Mouse (Mus musculus) stomach, embryonic 14.5 days (tissue): ENCODE results near the gene Cx3cl1. TPM values are rescaled to one million over a fixed set of nuclear protein-coding genes. Genes with fewer than 3 reads are reported as not detected.

Experiments used
- ATAC-seq: fragments of 200-750 bp; cut with Nextera tagmentation; 2 replicates; pipeline ENCODE4 v1.8.0; 2017; ENCODE audit warnings: low read depth, moderate TSS enrichment; ENCODE audit not compliant: insufficient number of reproducible peaks, insufficient read depth, low FRiP score
- H3K27ac ChIP-seq: fragments of 300-500 bp; sonication (generic); 2 replicates; pipeline ENCODE4 v1.5.1; 2014; ENCODE audit warnings: mild to moderate bottlenecking, low read length, moderate library complexity, mixed read lengths
- H3K27me3 ChIP-seq: fragments of 300-500 bp; sonication (generic); 2 replicates; pipeline ENCODE4 v1.6.1; 2014; ENCODE audit warnings: low read length, control low read depth, mixed read lengths; ENCODE audit not compliant: control insufficient read depth, insufficient read depth
- H3K36me3 ChIP-seq: fragments of 300-500 bp; sonication (generic); 2 replicates; pipeline ENCODE4 v1.6.1; 2014; ENCODE audit warnings: mild to moderate bottlenecking, control low read depth, low read length, moderate library complexity, mixed read lengths; ENCODE audit not compliant: control insufficient read depth, insufficient read depth
- H3K4me1 ChIP-seq: fragments of 300-500 bp; sonication (generic); 2 replicates; pipeline ENCODE4 v1.6.1; 2014; ENCODE audit warnings: low read length, control low read depth, mixed read lengths; ENCODE audit not compliant: control insufficient read depth, insufficient read depth
- H3K4me2 ChIP-seq: fragments of 300-500 bp; sonication (generic); replicated peaks from 2 replicates; pipeline ENCODE4 v1.6.1; 2014; ENCODE audit warnings: low read depth, low read length, control low read depth
- H3K4me3 ChIP-seq: fragments of 300-500 bp; sonication (generic); 2 replicates; pipeline ENCODE4 v1.5.1; 2014; ENCODE audit warnings: low read depth, low read length, control low read depth
- H3K9ac ChIP-seq: fragments of 300-500 bp; sonication (generic); replicated peaks from 2 replicates; pipeline ENCODE4 v1.6.1; 2014; ENCODE audit warnings: low read depth, mild to moderate bottlenecking, control low read depth, low read length, moderate library complexity, mixed read lengths
- H3K9me3 ChIP-seq: fragments of 300-500 bp; sonication (generic); 2 replicates; pipeline ENCODE4 v1.6.1; 2016; ENCODE audit warnings: low read depth, low read length, control low read depth; ENCODE audit not compliant: control insufficient read depth
- WGBS: fragments of 180-500 bp; shearing (Covaris S2); extraction: QIAGEN DNeasy Blood & Tissue Kit; methylation state at CpG from one replicate; pipeline ENCODE4 v1.1.7; 2014; 5-methylcytosine and 5-hydroxymethylcytosine counted together
- polyA plus RNA-seq: library from polyadenylated mRNA; unstranded; fragments of >200 nt; fragmentation: Nextera tagmentation; extraction: Ambion mirVana; gene quantifications from 2 replicates; pipeline ENCODE4 v1.2.1, GENCODE M21; 2014

The Cx3cl1 gene
- polyA plus RNA-seq, 1 experiment from 2014 or later, result 7.4 TPM

DNA sequence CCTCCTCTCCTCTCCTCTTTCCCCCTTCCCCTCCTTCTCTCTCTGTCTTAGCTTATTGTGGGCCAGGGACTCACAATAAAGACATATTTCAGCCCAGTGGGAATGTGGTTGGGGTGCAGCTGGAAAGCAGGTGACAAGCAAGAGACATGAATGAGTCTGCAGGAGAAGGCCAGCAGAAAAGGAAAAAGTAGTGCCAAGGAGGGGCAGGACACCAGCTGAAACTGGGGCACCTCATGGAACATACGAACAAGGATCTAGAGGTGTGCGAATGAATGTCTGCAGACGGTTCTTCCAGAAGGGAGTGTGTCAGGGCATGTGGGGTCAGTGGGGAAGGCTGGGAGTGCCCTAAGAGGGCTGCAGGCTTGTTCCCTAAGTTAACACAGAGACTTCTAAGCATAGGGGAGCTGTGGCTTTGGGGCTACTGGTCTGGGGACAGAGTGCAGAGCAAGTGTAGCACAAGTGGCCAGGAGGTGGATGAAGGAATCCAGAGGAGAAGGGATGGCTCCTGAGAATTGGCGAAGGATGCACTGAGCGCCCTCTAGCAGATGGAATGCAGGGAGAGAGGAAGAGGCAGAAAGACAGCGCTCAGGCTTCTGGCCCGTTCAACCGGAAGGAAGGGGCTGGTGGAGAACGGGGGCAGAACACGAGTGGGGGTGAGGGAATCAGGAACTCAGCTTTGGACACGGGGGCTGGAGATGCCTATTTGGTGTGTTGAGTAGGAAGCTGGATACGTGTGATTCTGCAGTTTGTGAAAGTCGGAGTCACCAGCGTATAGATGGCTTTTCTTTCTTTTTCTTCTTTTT lies 29.7 kb downstream of the Cx3cl1 start:
- H3K36me3 ChIP-seq, result no peaks in the 10 kb centered on the region
- H3K27ac ChIP-seq, result no peak overlapping the region
- H3K27me3 ChIP-seq, result no peaks in the 10 kb centered on the region
- 0 out of 2 replicates have a peak, but pooled peaks have one; percentile 18 for ATAC-seq
- no peak overlapping the region for H3K9ac ChIP-seq
- H3K4me1 ChIP-seq, result no peaks in the 10 kb centered on the region
- no peak overlapping the region for H3K4me3 ChIP-seq
- no peaks in the 10 kb centered on the region for H3K9me3 ChIP-seq
- H3K4me2 ChIP-seq, result 0 out of 2 replicates have a peak overlapping the region, but pooled peaks have one; percentile 13
- 44% methylated on average over 14 of the region's 14 CpGs for WGBS

DNA sequence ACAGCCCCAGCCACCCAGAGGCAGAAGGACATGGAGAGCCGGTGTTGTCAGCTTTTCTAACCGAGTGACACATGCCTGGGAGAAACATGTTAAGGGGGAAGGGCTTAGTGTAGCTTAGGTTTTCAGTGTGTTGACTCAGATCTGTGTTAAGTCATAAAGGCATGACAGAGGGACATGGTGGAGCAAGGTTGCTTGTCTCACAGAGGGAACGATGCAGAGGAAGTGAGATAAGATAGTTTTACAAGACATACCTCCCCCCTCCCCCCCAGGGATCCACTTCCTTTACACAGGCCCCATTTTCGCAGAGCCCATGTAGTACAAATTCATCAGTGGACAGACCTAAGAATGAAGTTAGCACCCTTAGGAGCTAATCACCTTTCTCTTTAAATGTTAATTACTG lies 30.6 kb downstream of the Cx3cl1 start:
- no peaks in the 10 kb centered on the region for H3K27me3 ChIP-seq
- no peaks in the 10 kb centered on the region for H3K36me3 ChIP-seq
- no peak overlapping the region for H3K27ac ChIP-seq
- ATAC-seq, result no peak
- H3K9ac ChIP-seq, result no peak overlapping the region
- 69% methylated on average over 4 of the region's 4 CpGs for WGBS
- no peak overlapping the region for H3K4me3 ChIP-seq
- H3K4me2 ChIP-seq, result no peak overlapping the region
- H3K4me1 ChIP-seq, result no peaks in the 10 kb centered on the region
- no peaks in the 10 kb centered on the region for H3K9me3 ChIP-seq

DNA sequence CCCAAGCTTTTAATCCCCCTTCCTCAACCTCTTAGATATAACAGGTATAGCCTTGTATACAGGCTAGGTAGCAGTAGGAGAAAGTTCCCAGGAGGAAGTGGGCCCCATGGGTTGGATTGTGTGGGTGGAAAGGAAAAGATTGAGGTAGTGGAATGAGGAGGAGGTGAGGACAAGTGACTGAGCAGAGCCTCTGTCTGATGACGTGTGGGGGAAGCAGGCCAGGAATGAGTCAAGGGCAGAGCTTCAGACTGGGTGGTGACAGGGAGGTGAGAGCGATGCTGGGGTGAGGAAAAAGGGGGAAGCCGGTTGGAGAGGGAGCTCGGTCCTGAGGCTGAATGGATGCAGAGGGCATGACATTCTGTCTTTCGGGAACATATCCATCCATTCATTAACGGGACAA lies 31.7 kb downstream of the Cx3cl1 start:
- H3K4me3 ChIP-seq, result no peak overlapping the region
- no peaks in the 10 kb centered on the region for H3K9me3 ChIP-seq
- H3K9ac ChIP-seq, result no peak overlapping the region
- WGBS, result 62% methylated on average over 6 of the region's 6 CpGs
- no peak for ATAC-seq
- H3K27ac ChIP-seq, result no peak overlapping the region
- H3K4me2 ChIP-seq, result no peak overlapping the region
- H3K36me3 ChIP-seq, result no peaks in the 10 kb centered on the region
- H3K4me1 ChIP-seq, result no peaks in the 10 kb centered on the region
- H3K27me3 ChIP-seq, result no peaks in the 10 kb centered on the region

DNA sequence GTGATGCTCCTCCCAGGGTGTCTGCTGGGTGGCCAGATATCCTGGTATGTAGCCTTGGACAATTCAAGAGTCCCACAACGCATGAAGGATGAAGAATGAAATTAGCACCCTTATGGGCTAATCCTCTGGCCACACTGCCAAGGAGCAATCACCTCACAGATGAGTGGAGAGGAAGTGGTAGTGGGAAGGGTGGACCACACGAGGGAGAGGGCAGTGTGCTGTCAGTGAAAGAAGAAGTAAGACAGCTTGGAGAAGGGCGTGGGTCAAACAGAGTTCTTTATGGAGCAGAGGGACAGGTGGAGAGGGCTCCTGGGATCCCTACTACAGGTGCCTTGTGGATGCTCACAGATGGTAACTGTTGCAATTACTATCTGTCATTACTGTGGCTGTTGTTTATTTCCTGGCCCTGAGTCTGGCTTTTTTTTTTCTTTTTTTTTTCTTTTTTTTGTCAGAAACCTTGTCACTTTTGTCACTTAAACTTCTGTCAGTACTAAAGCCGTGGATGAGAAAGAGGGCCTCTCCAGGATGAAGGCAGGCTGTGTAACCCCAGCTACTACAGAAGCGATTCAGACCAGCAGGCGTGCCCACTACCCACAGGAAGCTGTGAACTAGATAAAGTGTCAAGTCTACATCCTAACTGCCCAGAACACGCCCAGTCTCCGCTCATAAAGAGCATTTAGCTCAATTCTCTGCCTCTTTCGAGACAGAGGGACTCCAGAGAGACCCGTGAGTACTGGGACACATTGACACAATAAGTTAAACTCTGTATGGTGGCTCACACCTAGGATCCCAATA lies 32.9 kb downstream of the Cx3cl1 start:
- no peak overlapping the region for H3K9ac ChIP-seq
- no peak overlapping the region for H3K27ac ChIP-seq
- no peaks in the 10 kb centered on the region for H3K36me3 ChIP-seq
- H3K4me1 ChIP-seq, result no peaks in the 10 kb centered on the region
- 67% methylated on average over 10 of the region's 10 CpGs for WGBS
- H3K4me3 ChIP-seq, result no peak overlapping the region
- no peak overlapping the region for H3K4me2 ChIP-seq
- ATAC-seq, result no peak
- no peaks in the 10 kb centered on the region for H3K9me3 ChIP-seq
- H3K27me3 ChIP-seq, result no peaks in the 10 kb centered on the region

DNA sequence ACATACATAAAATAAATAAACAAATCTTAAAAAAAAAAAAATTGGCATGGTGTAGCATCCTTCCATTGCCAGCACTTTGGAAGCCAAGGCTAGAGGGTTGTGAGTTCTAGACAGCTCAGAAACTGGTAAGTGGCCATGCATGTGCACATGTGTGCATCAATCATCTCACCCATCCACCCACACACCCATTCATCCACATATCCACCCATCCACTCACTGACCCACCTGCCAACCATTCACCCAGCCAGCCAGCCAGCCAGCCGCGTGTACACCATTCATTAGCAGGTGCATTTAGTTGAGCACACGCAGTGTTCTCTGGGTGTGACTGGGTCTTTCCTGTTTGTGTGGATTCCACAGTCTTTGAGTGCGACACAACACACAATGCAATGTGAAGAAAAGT lies 34.0 kb downstream of the Cx3cl1 start:
- Histone ChIP-seq H3K27me3 (no peaks in the 10 kb centered on the region), H3K4me3 (no peak overlapping the region), H3K36me3 (no peaks in the 10 kb centered on the region), H3K27ac (no peak overlapping the region), H3K4me1 (no peaks in the 10 kb centered on the region), H3K9me3 (no peaks in the 10 kb centered on the region), H3K9ac (no peak overlapping the region), H3K4me2 (no peak overlapping the region)
- no peak for ATAC-seq
- WGBS, result 64% methylated on average over 4 of the region's 4 CpGs

DNA sequence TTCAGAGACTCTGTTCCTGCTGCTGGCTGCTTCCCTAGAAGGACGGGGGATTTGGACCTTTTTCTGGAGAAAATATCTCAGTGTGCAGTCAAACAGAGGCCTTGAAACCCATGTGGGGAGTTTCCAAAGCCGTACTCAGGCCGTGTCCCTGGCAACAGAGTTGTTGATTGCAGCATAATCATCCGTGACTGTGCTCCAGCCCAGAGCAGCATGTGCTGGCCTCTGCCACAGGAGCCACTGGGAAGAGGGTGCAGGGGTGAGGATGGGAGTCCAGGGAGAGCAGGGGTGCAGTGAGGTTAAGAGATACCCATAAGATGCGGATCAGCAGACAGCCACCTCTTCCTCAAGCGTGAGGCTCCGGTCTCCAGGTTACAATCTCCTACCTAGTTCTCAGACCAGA lies 35.7 kb downstream of the Cx3cl1 start:
- WGBS, result 62% methylated on average over 7 of the region's 7 CpGs
- Histone ChIP-seq H3K4me3 (no peak overlapping the region), H3K27me3 (no peaks in the 10 kb centered on the region), H3K9me3 (no peaks in the 10 kb centered on the region), H3K4me2 (no peak overlapping the region), H3K9ac (no peak overlapping the region), H3K36me3 (no peaks in the 10 kb centered on the region), H3K27ac (no peak overlapping the region), H3K4me1 (0 out of 2 replicates have a peak, but pooled peaks cover under 1% of the 10 kb centered on the region)
- no peak for ATAC-seq

DNA sequence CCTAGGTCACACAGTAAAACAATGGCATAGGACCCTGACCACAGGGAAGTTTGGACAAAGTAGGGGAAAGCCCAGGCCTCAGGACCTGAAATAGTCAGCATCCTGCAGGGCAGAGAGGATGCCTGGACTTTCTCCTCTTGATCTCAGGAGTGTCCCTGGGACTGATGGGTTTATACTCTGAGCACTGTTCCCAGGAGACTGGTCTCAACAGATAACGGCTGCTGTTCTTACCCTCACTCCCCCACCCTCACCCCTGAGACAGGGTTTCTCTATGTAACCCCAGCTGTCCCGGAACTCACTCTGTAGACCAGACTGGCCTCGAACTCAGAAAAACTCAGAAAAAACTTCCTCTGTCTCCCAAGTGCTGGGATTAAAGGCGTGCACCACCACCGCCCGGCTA lies 36.6 kb downstream of the Cx3cl1 start:
- WGBS, result 65% methylated on average over 6 of the region's 6 CpGs

DNA sequence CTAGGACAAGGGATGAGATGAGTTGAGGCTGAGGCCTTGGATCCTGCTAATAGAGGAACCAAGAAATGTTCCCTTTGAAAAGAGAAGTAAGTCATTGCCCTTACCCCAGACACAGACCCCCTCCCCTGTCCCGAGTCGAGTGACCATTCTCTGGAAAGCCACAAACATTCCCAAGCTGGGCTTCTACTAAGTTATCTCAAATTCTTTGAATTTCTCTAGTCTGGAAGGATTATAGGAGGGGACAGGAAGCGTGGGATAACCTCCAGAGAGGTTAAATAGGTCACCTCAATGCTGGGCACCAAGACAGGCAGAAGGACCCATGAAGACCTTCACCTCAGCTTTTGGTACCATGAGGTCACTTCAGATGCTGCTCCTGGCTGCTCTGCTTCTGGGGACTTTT lies 38.3 kb downstream of the Cx3cl1 start, which contains the start of gene Ccl17:
Ccl17 (plus strand) TSS at position 301 of the 400 bp plus-strand sequence.
- ATAC-seq, result no peak
- Histone ChIP-seq H3K4me2 (no peak within 1 kb of the TSS), H3K27ac (no peak within 1 kb of the TSS), H3K27me3 (no peaks in the 10 kb centered on the region), H3K36me3 (no peaks in the 10 kb centered on the region), H3K4me1 (0 out of 2 replicates have a peak, but pooled peaks cover 3% of the 10 kb centered on the region), H3K9me3 (no peaks in the 10 kb centered on the region), H3K4me3 (no peak within 1 kb of the TSS), H3K9ac (no peak within 1 kb of the TSS)
- WGBS, result 40% methylated on average over 3 of the region's 3 CpGs

More for the DNA sequence above, 36.6 kb downstream of the Cx3cl1 start:
- Histone ChIP-seq H3K9me3 (no peaks in the 10 kb centered on the region), H3K27me3 (no peaks in the 10 kb centered on the region), H3K4me1 (0 out of 2 replicates have a peak, but pooled peaks cover 3% of the 10 kb centered on the region), H3K36me3 (no peaks in the 10 kb centered on the region), H3K9ac (no peak overlapping the region), H3K27ac (no peak overlapping the region), H3K4me2 (no peak overlapping the region), H3K4me3 (no peak overlapping the region)
- no peak for ATAC-seq
